Mouse (Mus musculus) heart, embryonic 10.5 days (tissue): ENCODE measurements at regions not wholly inside any gene's neighbourhood (a gene's known extent, or its start where the extent isn't known, plus 50 kb on each side); places are given as distances from the start of the nearest gene placed in this dataset.

ENCODE experiments used
- DNase-seq: peaks from one replicate; pipeline ENCODE4 v3.0.0-alpha.2; 2017; ENCODE audit warnings: low spot score
- H3K27ac ChIP-seq: fragments of 300-500 bp; sonication (generic); 2 replicates; pipeline ENCODE4 v1.5.1; 2016; ENCODE audit warnings: mild to moderate bottlenecking
- H3K27me3 ChIP-seq: fragments of 300-500 bp; sonication (generic); 2 replicates; pipeline ENCODE4 v1.6.1; 2016; ENCODE audit warnings: mild to moderate bottlenecking; ENCODE audit not compliant: poor library complexity, insufficient read depth, severe bottlenecking
- H3K36me3 ChIP-seq: fragments of 300-500 bp; sonication (generic); 2 replicates; pipeline ENCODE4 v1.6.1; 2016; ENCODE audit warnings: mild to moderate bottlenecking, moderate library complexity
- H3K4me1 ChIP-seq: fragments of 300-500 bp; sonication (generic); 2 replicates; pipeline ENCODE4 v1.6.1; 2016; ENCODE audit warnings: mild to moderate bottlenecking
- H3K4me3 ChIP-seq: fragments of 300-500 bp; sonication (generic); 2 replicates; pipeline ENCODE4 v1.5.1; 2016; ENCODE audit warnings: mild to moderate bottlenecking, moderate library complexity
- H3K9me3 ChIP-seq: fragments of 300-500 bp; sonication (generic); 2 replicates; pipeline ENCODE4 v1.6.1; 2016; ENCODE audit warnings: mild to moderate bottlenecking, moderate library complexity
- WGBS: fragments of 180-500 bp; shearing (Covaris S2); methylation state at CpG from one replicate; pipeline ENCODE4 v1.1.7; 2016; 5-methylcytosine and 5-hydroxymethylcytosine counted together

DNA sequence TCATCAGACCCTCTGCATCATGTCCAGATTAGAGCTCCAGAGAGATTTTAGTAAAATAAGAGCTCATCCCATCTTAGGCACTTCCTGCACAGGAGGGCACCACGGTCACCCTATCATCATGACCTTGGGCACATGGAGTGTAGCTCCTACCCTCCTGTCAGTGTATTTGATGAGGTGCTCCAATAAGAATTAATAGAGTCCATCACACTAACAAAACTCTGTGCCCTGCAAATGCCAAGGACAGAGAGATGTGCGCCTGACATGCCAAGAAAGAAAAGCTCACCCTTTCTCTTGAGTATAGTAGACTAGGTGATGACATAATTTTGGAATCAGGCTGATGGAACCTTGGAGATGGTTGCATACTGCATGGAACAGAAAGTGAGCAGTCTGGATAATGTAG, 371.0 kb upstream of the Fam19a5 start:
- no peak for DNase-seq
- 88% methylated on average over 2 of the region's 2 CpGs for WGBS
- H3K9me3 ChIP-seq: no peaks in the 10 kb centered on the region
- no peaks in the 10 kb centered on the region for H3K27me3 ChIP-seq
- no peaks in the 10 kb centered on the region for H3K36me3 ChIP-seq
- no peak overlapping the region for H3K27ac ChIP-seq
- no peaks in the 10 kb centered on the region for H3K4me1 ChIP-seq
- no peak overlapping the region for H3K4me3 ChIP-seq

DNA sequence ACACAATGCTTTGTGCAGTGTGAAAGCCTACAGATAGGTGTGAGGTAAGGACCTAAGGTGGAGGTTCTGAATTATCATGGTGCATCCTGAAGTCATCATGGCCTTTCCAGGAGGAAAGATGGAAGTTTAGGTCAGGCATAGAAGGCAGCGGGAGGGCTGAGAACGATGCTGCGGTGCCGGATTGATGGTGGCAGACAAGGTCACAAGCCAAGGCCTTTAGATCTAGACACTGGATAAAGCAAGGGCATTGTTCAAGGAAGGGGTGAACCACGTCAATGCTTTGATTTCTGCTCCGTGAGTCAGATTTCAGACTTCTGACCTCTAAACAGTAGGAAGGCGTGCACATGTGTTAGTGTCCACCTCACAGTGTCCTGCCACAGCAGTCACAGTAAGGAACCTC, 365.5 kb upstream of the Fam19a5 start:
- 88% methylated on average over 7 of the region's 7 CpGs for WGBS
- Histone ChIP-seq H3K36me3 (no peaks in the 10 kb centered on the region), H3K4me1 (no peaks in the 10 kb centered on the region), H3K27ac (no peak overlapping the region), H3K4me3 (no peak overlapping the region), H3K9me3 (no peaks in the 10 kb centered on the region), H3K27me3 (no peaks in the 10 kb centered on the region)
- no peak for DNase-seq

DNA sequence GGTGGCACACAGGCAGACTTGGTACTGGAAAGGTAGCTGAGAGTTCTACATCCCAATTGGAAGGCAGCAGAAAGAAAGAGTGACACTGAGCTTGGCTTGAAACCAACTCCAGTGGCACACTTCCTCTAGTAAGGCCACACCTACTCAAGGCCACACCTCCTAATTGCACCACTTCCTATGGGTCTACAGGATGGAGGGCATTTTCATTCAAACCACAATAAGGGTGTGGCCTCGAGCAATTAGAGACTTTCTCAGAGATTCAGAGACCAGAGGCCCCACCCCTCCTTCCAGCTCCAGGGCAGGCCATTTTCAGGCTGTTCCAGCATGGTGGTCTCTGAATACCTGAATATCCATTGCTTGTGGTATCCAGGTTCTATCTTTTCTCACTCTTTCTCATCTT, 363.3 kb upstream of the Fam19a5 start:
- Histone ChIP-seq H3K9me3 (no peaks in the 10 kb centered on the region), H3K27ac (no peak overlapping the region), H3K36me3 (no peaks in the 10 kb centered on the region), H3K4me3 (no peak overlapping the region), H3K4me1 (no peaks in the 10 kb centered on the region), H3K27me3 (no peaks in the 10 kb centered on the region)
- DNase-seq: no peak
- 50% methylated on average over 1 of the region's 1 CpGs for WGBS

GRCm38 (mm10) chr15:87184248-87184647, 359.9 kb upstream of the Fam19a5 start:
- 74% methylated on average over 7 of the region's 7 CpGs for WGBS

DNA sequence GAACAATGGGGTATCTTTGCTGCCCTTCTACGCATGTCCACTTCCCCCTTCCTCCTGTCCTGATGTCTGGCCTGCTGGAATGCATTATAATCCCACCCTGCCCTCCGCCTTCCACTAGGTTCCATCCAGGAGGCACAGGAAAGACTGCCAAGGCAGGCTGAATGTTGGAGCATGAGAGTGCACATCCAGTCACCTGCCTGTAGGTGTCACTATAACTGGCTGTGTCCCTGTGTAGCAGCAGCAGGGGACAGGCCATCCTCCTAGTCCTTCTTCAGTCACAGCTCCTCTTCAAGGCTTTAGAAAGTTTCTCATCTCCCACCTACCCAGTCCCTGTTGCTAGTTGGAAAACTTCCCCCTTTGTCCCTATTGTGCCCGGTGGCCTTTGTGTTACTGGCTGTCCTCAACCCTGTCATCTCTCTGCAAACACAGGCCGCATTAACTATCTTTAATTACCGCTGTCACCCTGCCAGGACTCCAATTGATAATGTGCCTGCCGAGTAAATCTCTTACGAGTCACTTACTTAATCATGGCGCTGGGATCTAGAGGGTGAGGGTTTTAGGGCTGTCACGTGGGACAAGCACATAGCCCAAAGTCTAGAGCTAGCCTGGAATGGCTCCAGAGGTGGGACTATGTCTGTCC, 355.2 kb upstream of the Fam19a5 start:
- no peak for DNase-seq
- H3K27ac ChIP-seq: no peak overlapping the region
- H3K9me3 ChIP-seq: no peaks in the 10 kb centered on the region
- H3K4me1 ChIP-seq: no peaks in the 10 kb centered on the region
- WGBS: 73% methylated on average over 9 of the region's 9 CpGs
- no peaks in the 10 kb centered on the region for H3K27me3 ChIP-seq
- H3K4me3 ChIP-seq: no peak overlapping the region
- H3K36me3 ChIP-seq: no peaks in the 10 kb centered on the region

More at GRCm38 (mm10) chr15:87184248-87184647, 359.9 kb upstream of the Fam19a5 start:
- Histone ChIP-seq H3K27ac (no peak overlapping the region), H3K9me3 (no peaks in the 10 kb centered on the region), H3K4me1 (no peaks in the 10 kb centered on the region), H3K27me3 (no peaks in the 10 kb centered on the region), H3K4me3 (no peak overlapping the region), H3K36me3 (no peaks in the 10 kb centered on the region)
- DNase-seq: no peak

DNA sequence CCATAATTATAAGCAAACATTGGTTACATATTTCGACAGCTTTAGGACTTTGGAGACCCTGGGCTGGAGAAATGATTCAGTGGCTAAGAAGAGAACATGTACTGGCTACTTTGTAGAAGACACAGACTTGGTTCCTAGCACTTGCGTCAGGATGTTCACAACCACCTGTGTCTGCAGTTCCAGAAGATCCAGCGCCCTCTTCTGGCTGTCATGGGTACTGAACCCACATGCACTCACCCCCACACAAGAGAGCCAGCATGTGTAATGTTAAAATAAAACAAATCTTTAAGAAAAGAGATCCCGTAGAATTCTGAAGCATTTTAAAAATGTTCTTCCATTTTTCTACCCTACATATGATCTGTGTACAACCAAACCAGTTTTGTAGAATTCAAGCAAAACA, 352.2 kb upstream of the Fam19a5 start:
- Histone ChIP-seq H3K36me3 (no peaks in the 10 kb centered on the region), H3K4me1 (no peaks in the 10 kb centered on the region), H3K4me3 (no peak overlapping the region), H3K9me3 (no peaks in the 10 kb centered on the region), H3K27ac (no peak overlapping the region), H3K27me3 (no peaks in the 10 kb centered on the region)
- WGBS: 65% methylated on average over 4 of the region's 4 CpGs
- no peak for DNase-seq

DNA sequence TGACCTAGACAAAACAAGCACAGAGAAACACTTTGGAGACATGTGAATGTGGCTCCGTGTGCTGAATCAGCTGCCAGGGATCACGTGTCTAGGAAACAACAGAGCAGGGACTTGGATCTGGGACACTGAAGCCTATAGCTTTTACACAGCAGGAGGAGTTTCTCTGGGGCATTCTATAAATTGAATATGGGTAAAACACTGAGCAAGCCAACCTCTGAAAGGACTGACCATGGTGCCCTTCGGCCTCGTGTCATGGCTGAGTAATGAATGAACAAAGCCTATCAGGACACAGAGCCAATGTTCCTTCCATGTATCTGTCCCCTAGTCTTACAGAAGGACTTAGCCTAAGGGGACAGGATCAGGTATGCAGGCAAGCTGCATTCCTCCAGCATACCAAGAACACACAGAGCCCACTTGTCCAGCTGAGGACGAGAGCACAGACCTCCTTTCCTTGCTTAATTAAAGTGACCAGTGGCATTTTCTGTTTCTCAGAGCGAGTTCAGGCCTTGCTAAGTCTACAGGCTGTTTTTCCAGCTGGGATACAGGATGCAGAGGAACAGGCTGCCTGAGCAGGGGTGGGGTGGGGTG, 347.7 kb upstream of the Fam19a5 start:
- H3K4me1 ChIP-seq: no peaks in the 10 kb centered on the region
- 70% methylated on average over 6 of the region's 6 CpGs for WGBS
- DNase-seq: no peak
- no peaks in the 10 kb centered on the region for H3K36me3 ChIP-seq
- H3K4me3 ChIP-seq: no peak overlapping the region
- H3K27me3 ChIP-seq: no peaks in the 10 kb centered on the region
- no peak overlapping the region for H3K27ac ChIP-seq
- no peaks in the 10 kb centered on the region for H3K9me3 ChIP-seq

GRCm38 (mm10) chr15:87199641-87200040, 344.5 kb upstream of the Fam19a5 start:
- Histone ChIP-seq H3K4me1 (no peaks in the 10 kb centered on the region), H3K4me3 (no peak overlapping the region), H3K27me3 (no peaks in the 10 kb centered on the region), H3K36me3 (no peaks in the 10 kb centered on the region), H3K27ac (no peak overlapping the region), H3K9me3 (no peaks in the 10 kb centered on the region)
- WGBS: 82% methylated on average over 8 of the region's 8 CpGs
- no peak for DNase-seq

- Histone ChIP-seq H3K27me3 (no peaks in the 10 kb centered on the region), H3K36me3 (no peaks in the 10 kb centered on the region), H3K4me1 (no peaks in the 10 kb centered on the region), H3K4me3 (no peak overlapping the region), H3K9me3 (no peaks in the 10 kb centered on the region), H3K27ac (no peak overlapping the region)
- DNase-seq: no peak
- 72% methylated on average over 19 of the region's 19 CpGs for WGBS
Measured at GRCm38 (mm10) chr15:87200282-87201048, 343.6 kb upstream of the Fam19a5 start.

DNA sequence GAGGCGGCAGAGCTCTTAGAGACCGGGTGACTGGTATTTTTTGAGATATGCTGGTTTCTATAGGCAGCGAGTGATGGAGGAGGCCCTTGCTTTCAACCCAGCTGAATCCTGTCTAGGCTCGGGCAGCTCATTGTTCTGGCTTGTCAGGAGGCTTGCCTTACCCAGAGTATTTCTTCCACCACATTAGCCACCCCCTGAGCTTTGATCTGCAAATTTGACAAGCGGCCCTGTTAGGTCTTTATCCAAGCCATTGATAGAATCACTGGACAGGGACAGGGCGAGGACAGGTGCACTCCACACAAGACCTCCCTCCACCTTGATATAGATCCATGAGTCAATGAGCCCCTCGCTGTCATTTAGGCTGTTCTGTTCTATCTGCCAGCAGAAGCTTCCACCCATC, 343.0 kb upstream of the Fam19a5 start:
- Histone ChIP-seq H3K9me3 (no peaks in the 10 kb centered on the region), H3K4me3 (no peak overlapping the region), H3K36me3 (no peaks in the 10 kb centered on the region), H3K27me3 (no peaks in the 10 kb centered on the region), H3K4me1 (no peaks in the 10 kb centered on the region), H3K27ac (no peak overlapping the region)
- WGBS: 64% methylated on average over 7 of the region's 7 CpGs
- no peak for DNase-seq

GRCm38 (mm10) chr15:87229951-87230350, 314.1 kb upstream of the Fam19a5 start:
- 55% methylated on average over 3 of the region's 3 CpGs for WGBS
- H3K4me3 ChIP-seq: no peak overlapping the region
- no peaks in the 10 kb centered on the region; the same call in 1 of the 2 replicates for H3K9me3 ChIP-seq
- DNase-seq: no peak
- H3K27ac ChIP-seq: no peak overlapping the region
- H3K36me3 ChIP-seq: no peaks in the 10 kb centered on the region
- H3K4me1 ChIP-seq: no peaks in the 10 kb centered on the region
- no peaks in the 10 kb centered on the region for H3K27me3 ChIP-seq

DNA sequence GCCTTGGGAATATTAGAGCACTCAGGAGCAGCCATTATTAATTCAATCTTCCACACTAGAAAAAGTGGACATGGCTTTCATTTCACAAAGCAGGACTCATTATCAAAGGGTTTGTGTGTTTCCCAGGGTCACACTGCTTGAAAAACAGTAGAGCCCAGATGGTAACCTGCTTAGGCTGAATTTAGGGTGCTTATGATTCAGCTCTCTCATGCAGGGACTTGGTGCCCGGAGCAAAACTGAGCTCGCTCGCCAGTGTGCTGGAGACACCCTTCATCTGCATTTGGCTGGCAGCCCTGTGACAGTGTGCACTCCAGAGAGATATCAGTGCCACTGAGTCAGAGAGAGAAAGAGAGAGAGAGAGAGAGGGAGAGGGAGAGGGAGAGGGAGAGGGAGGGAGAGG, 308.0 kb upstream of the Fam19a5 start:
- 78% methylated on average over 3 of the region's 3 CpGs for WGBS
- no peaks in the 10 kb centered on the region for H3K36me3 ChIP-seq

GRCm38 (mm10) chr15:87239057-87239456, 305.0 kb upstream of the Fam19a5 start:
- WGBS: 93% methylated on average over 11 of the region's 11 CpGs
- H3K4me3 ChIP-seq: no peak overlapping the region
- no peaks in the 10 kb centered on the region for H3K27me3 ChIP-seq
- H3K4me1 ChIP-seq: peaks cover 13% of the 10 kb centered on the region; the same call in 1 of the 2 replicates
- no peaks in the 10 kb centered on the region for H3K9me3 ChIP-seq
- H3K36me3 ChIP-seq: no peaks in the 10 kb centered on the region
- H3K27ac ChIP-seq: no peak overlapping the region
- DNase-seq: no peak

More for the DNA sequence above, 308.0 kb upstream of the Fam19a5 start:
- no peaks in the 10 kb centered on the region for H3K27me3 ChIP-seq
- no peak overlapping the region for H3K27ac ChIP-seq
- peaks cover 6% of the 10 kb centered on the region; the same call in 1 of the 2 replicates for H3K4me1 ChIP-seq
- H3K4me3 ChIP-seq: no peak overlapping the region
- DNase-seq: no peak
- no peaks in the 10 kb centered on the region for H3K9me3 ChIP-seq
